Mouse (Mus musculus): ENCODE measurements around the gene Gas7. TPM values are rescaled to one million over a fixed set of nuclear protein-coding genes. Genes with fewer than 3 reads are reported as not detected.
A peak's percentile ranks its signal among the peaks of the same experiment; 100 is the strongest.

Gas7 gene
- polyA plus RNA-seq, 1 experiment: 3.6 TPM

- no peak for TF ChIP-seq POLR2A (IDR thresholded peaks at IDR 0.05; ENCODE audit: low read depth, low read length)
- TF ChIP-seq CTCF (conservative IDR thresholded peaks at IDR 0.05; ENCODE audit: insufficient read depth, insufficient read length, low read depth, low read length): no peak
- H3K36me3 ChIP-seq (ENCODE audit: control insufficient read depth, insufficient read depth, low read length): no peaks in the 10 kb centered on the region
- H3K4me3 ChIP-seq (ENCODE audit: insufficient read depth, low read depth, low read length): no peak overlapping the region
- no peaks in the 10 kb centered on the region for H3K4me1 ChIP-seq (ENCODE audit: control insufficient read depth, insufficient read depth, low read length)
- no peaks in the 10 kb centered on the region for H3K27me3 ChIP-seq (replicated peaks; ENCODE audit: control insufficient read depth, insufficient read depth, low read length)
- no peak for DNase-seq
- 45% methylated on average over 4 of the region's 4 CpGs for WGBS
- no peak overlapping the region for H3K27ac ChIP-seq (ENCODE audit: insufficient read depth, low read depth, low read length)
Measured at GRCm38 (mm10) chr11:67467132-67467531, 11.9 kb downstream of the Gas7 start.

DNA sequence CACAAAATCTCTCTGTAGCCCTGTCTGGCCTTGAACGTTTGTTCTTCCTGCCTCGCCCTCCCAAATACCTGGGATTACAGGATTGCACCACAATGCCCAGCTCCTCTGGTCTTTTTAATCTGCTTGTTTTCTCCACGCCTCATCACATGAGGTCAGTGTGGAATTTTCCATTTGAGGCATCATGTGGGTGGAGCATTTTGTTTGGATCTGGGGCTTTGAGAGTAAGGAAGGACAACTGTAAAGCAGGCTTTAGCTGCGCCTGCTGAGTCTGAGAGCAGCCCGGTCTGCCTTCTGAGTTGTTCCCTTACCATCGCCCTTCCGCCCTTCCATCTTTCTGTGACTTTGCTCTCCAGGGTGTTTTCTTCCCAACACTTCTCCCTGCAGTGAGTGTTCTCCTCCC lies 13.6 kb downstream of the Gas7 start:
- DNase-seq: peak; percentile 53
- peak overlapping the region; percentile 63 for H3K27ac ChIP-seq (ENCODE audit: insufficient read depth, low read depth, low read length)
- no peaks in the 10 kb centered on the region for H3K36me3 ChIP-seq (ENCODE audit: control insufficient read depth, insufficient read depth, low read length)
- no peak overlapping the region for H3K4me3 ChIP-seq (ENCODE audit: insufficient read depth, low read depth, low read length)
- 57% methylated on average over 7 of the region's 7 CpGs for WGBS
- TF ChIP-seq POLR2A (IDR thresholded peaks at IDR 0.05; ENCODE audit: low read depth, low read length) (no peak), CTCF (conservative IDR thresholded peaks at IDR 0.05; ENCODE audit: insufficient read depth, insufficient read length, low read depth, low read length) (no peak)
- H3K27me3 ChIP-seq (replicated peaks; ENCODE audit: control insufficient read depth, insufficient read depth, low read length): no peaks in the 10 kb centered on the region
- no peaks in the 10 kb centered on the region for H3K4me1 ChIP-seq (ENCODE audit: control insufficient read depth, insufficient read depth, low read length)

DNA sequence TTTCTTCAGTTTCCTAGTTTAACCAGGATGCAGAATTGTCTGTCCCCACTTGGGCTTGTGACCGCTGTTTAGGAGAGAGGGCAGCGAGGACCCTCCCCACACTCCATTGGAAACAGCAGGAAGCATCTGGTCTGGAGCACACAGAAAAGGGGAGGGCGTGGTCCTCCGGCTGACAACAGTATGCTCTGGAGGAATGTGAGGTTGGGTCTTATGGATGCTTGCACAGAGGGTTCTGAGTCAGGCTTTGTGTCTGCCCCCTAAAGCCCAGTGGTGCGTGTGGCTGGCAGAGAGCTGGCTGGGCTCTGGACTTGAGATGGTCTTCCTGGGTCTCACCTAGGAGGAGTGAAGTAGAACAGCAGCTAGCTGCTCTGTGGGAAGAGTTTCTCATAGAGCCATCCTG lies 19.4 kb downstream of the Gas7 start:
- H3K4me3 ChIP-seq (ENCODE audit: insufficient read depth, low read depth, low read length): no peak overlapping the region
- H3K36me3 ChIP-seq (ENCODE audit: control insufficient read depth, insufficient read depth, low read length): no peaks in the 10 kb centered on the region
- H3K27ac ChIP-seq (ENCODE audit: insufficient read depth, low read depth, low read length): no peak overlapping the region
- H3K4me1 ChIP-seq (ENCODE audit: control insufficient read depth, insufficient read depth, low read length): no peaks in the 10 kb centered on the region
- TF ChIP-seq CTCF (conservative IDR thresholded peaks at IDR 0.05; ENCODE audit: insufficient read depth, insufficient read length, low read depth, low read length): no peak
- no peak for TF ChIP-seq POLR2A (IDR thresholded peaks at IDR 0.05; ENCODE audit: low read depth, low read length)
- no peaks in the 10 kb centered on the region for H3K27me3 ChIP-seq (replicated peaks; ENCODE audit: control insufficient read depth, insufficient read depth, low read length)
- 80% methylated on average over 5 of the region's 5 CpGs for WGBS
- DNase-seq: no peak

GRCm38 (mm10) chr11:67479534-67479933 lies 24.3 kb downstream of the Gas7 start:
- H3K36me3 ChIP-seq (ENCODE audit: control insufficient read depth, insufficient read depth, low read length): no peaks in the 10 kb centered on the region
- TF ChIP-seq POLR2A (IDR thresholded peaks at IDR 0.05; ENCODE audit: low read depth, low read length) (no peak), CTCF (conservative IDR thresholded peaks at IDR 0.05; ENCODE audit: insufficient read depth, insufficient read length, low read depth, low read length) (no peak)
- no peaks in the 10 kb centered on the region for H3K4me1 ChIP-seq (ENCODE audit: control insufficient read depth, insufficient read depth, low read length)
- no peak for DNase-seq
- no peaks in the 10 kb centered on the region for H3K27me3 ChIP-seq (replicated peaks; ENCODE audit: control insufficient read depth, insufficient read depth, low read length)
- H3K27ac ChIP-seq (ENCODE audit: insufficient read depth, low read depth, low read length): no peak overlapping the region
- WGBS: 54% methylated on average over 4 of the region's 4 CpGs
- no peak overlapping the region for H3K4me3 ChIP-seq (ENCODE audit: insufficient read depth, low read depth, low read length)

- WGBS: 82% methylated on average over 5 of the region's 5 CpGs
- no peak for TF ChIP-seq CTCF (conservative IDR thresholded peaks at IDR 0.05; ENCODE audit: insufficient read depth, insufficient read length, low read depth, low read length)
- no peak for TF ChIP-seq POLR2A (IDR thresholded peaks at IDR 0.05; ENCODE audit: low read depth, low read length)
- Histone ChIP-seq H3K4me3 (ENCODE audit: insufficient read depth, low read depth, low read length) (no peak overlapping the region), H3K36me3 (ENCODE audit: control insufficient read depth, insufficient read depth, low read length) (no peaks in the 10 kb centered on the region), H3K27ac (ENCODE audit: insufficient read depth, low read depth, low read length) (no peak overlapping the region), H3K4me1 (ENCODE audit: control insufficient read depth, insufficient read depth, low read length) (no peaks in the 10 kb centered on the region), H3K27me3 (replicated peaks; ENCODE audit: control insufficient read depth, insufficient read depth, low read length) (no peaks in the 10 kb centered on the region)
- DNase-seq: no peak
Measured at GRCm38 (mm10) chr11:67480204-67480956, 25.1 kb downstream of the Gas7 start.

DNA sequence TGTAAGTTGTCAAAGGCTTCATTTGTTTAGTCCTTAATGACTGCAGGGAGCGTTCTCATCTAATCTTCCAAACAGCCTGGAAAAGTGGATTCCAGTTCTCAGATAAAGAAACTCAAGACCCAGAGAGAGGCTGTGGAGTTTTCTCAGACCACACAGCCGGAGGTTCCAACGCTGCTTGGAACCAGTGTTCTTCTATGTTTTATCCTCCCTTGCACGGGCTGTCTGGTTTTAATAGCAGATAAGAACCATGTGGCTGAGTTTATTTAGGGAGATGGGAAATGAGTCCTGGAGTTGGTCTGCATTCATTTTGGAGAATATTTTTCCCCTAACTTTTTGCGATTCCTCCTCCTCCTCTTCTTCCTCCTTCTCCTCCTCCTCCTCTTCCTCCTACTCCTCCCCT lies 26.5 kb downstream of the Gas7 start:
- no peaks in the 10 kb centered on the region for H3K36me3 ChIP-seq (ENCODE audit: control insufficient read depth, insufficient read depth, low read length)
- TF ChIP-seq POLR2A (IDR thresholded peaks at IDR 0.05; ENCODE audit: low read depth, low read length) (no peak), CTCF (conservative IDR thresholded peaks at IDR 0.05; ENCODE audit: insufficient read depth, insufficient read length, low read depth, low read length) (no peak)
- H3K27ac ChIP-seq (ENCODE audit: insufficient read depth, low read depth, low read length): no peak overlapping the region
- H3K4me3 ChIP-seq (ENCODE audit: insufficient read depth, low read depth, low read length): no peak overlapping the region
- whole genome bisulfite sequencing: 59% methylated on average over 5 of the region's 5 CpGs
- no peak for DNase-seq
- H3K27me3 ChIP-seq (replicated peaks; ENCODE audit: control insufficient read depth, insufficient read depth, low read length): no peaks in the 10 kb centered on the region
- H3K4me1 ChIP-seq (ENCODE audit: control insufficient read depth, insufficient read depth, low read length): no peaks in the 10 kb centered on the region

GRCm38 (mm10) chr11:67482217-67482760 lies 27.1 kb downstream of the Gas7 start:
- WGBS: 57% methylated on average over 9 of the region's 9 CpGs

More at GRCm38 (mm10) chr11:67482217-67482760, 27.1 kb downstream of the Gas7 start:
- no peaks in the 10 kb centered on the region for H3K27me3 ChIP-seq (replicated peaks; ENCODE audit: control insufficient read depth, insufficient read depth, low read length)
- H3K4me1 ChIP-seq (ENCODE audit: control insufficient read depth, insufficient read depth, low read length): no peaks in the 10 kb centered on the region
- TF ChIP-seq CTCF (conservative IDR thresholded peaks at IDR 0.05; ENCODE audit: insufficient read depth, insufficient read length, low read depth, low read length): no peak
- TF ChIP-seq POLR2A (IDR thresholded peaks at IDR 0.05; ENCODE audit: low read depth, low read length): no peak
- no peak overlapping the region for H3K4me3 ChIP-seq (ENCODE audit: insufficient read depth, low read depth, low read length)
- no peak for DNase-seq
- no peaks in the 10 kb centered on the region for H3K36me3 ChIP-seq (ENCODE audit: control insufficient read depth, insufficient read depth, low read length)
- no peak overlapping the region for H3K27ac ChIP-seq (ENCODE audit: insufficient read depth, low read depth, low read length)
